Mouse (Mus musculus) forebrain, embryonic 16.5 days (tissue): ENCODE measurements around the gene Cdkn2d. TPM values are rescaled to one million over a fixed set of nuclear protein-coding genes. Genes with fewer than 3 reads are reported as not detected.

ENCODE experiments used
- ATAC-seq: fragments of 200-750 bp; cut with Nextera tagmentation; 2 replicates; pipeline ENCODE4 v1.8.0; 2017; ENCODE audit warnings: mild to moderate bottlenecking, moderate library complexity
- H3K27ac ChIP-seq: fragments of 300-500 bp; sonication (generic); 2 replicates; pipeline ENCODE4 v1.5.1; 2014; ENCODE audit warnings: low read length, control low read depth
- H3K27me3 ChIP-seq: fragments of 300-500 bp; sonication (generic); replicated peaks from 2 replicates; pipeline ENCODE4 v1.6.1; 2014; ENCODE audit warnings: low read length; ENCODE audit not compliant: control insufficient read depth, insufficient read depth
- H3K36me3 ChIP-seq: fragments of 300-500 bp; sonication (generic); 2 replicates; pipeline ENCODE4 v1.6.1; 2014; ENCODE audit not compliant: control insufficient read depth, insufficient read depth
- H3K4me1 ChIP-seq: fragments of 300-500 bp; sonication (generic); replicated peaks from 2 replicates; pipeline ENCODE4 v1.6.1; 2014; ENCODE audit warnings: low read length; ENCODE audit not compliant: control insufficient read depth, insufficient read depth
- H3K4me2 ChIP-seq: fragments of 300-500 bp; sonication (generic); 2 replicates; pipeline ENCODE4 v1.6.1; 2014; ENCODE audit warnings: mild to moderate bottlenecking, low read length, control low read depth
- H3K4me3 ChIP-seq: fragments of 300-500 bp; sonication (generic); replicated peaks from 2 replicates; pipeline ENCODE4 v1.5.1; 2014; ENCODE audit warnings: mild to moderate bottlenecking, low read length, control low read depth
- H3K9ac ChIP-seq: fragments of 300-500 bp; sonication (generic); replicated peaks from 2 replicates; pipeline ENCODE4 v1.6.1; 2014; ENCODE audit warnings: low read depth, low read length, control low read depth
- H3K9me3 ChIP-seq: fragments of 300-500 bp; sonication (generic); 2 replicates; pipeline ENCODE4 v1.6.1; 2016; ENCODE audit warnings: low read length; ENCODE audit not compliant: control insufficient read depth
- WGBS: fragments of 180-500 bp; shearing (Covaris S2); extraction: QIAGEN DNeasy Blood & Tissue Kit; methylation state at CpG from one replicate; pipeline ENCODE4 v1.1.7; 2014; 5-methylcytosine and 5-hydroxymethylcytosine counted together
- polyA plus RNA-seq: library from polyadenylated mRNA; unstranded; fragments of >200 nt; fragmentation: Nextera tagmentation; extraction: Ambion mirVana; gene quantifications from 2 replicates; pipeline ENCODE4 v1.2.1, GENCODE M21; 2015

Cdkn2d gene
- 85.1 and 97.7 TPM in 2 replicates for polyA plus RNA-seq

DNA sequence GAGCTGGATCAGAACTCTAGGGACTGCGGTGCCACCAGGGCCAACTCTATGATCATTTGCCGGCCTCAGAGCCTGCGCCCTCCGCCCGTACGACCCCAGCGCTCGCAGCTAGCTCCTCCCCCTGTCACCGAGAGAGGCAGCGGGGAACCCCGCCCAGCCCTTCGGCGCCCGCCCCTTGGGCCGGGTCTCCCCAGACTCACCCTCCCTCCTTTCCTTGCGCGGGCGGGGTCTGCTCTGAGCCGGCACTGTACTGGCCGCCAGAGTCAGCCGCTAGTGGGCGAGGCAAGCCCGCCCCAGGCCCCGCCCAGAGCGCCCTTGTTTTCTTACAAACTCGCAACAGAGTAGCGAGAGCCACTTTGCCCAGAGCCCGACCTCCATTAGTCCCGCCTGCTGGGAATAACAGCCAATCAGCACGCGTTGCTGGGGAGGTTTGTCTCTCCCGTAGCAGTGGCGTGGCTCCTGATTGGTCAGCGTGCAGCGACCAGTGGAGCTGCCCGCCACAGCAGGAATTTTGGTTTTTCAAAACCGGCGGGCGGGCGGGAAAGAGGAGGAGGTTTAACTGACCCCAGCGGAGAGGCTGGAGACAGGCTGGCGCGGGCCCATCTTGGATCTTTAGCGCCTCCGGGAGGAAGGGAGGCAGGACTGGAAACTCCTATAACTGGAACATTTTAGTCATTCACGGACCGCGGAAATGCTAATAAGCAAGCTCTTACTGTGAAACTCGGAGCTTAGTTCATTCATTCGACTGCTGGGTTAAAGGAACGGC, at the start of gene Cdkn2d:
Gene Cdkn2d (minus strand): TSS at position 386 of the 766 bp plus-strand sequence.
- Histone ChIP-seq H3K4me3 (peak within 1 kb of the TSS; percentile 80), H3K4me1 (peaks cover 30% of the 10 kb centered on the region), H3K27me3 (no peaks in the 10 kb centered on the region), H3K4me2 (peak within 1 kb of the TSS; percentile 66), H3K27ac (peak within 1 kb of the TSS; percentile 67), H3K36me3 (no peaks in the 10 kb centered on the region), H3K9me3 (no peaks in the 10 kb centered on the region), H3K9ac (peak within 1 kb of the TSS; percentile 65)
- WGBS, result under 1% methylated on average over 48 of the region's 51 CpGs
- peak; percentile 94 for ATAC-seq

DNA sequence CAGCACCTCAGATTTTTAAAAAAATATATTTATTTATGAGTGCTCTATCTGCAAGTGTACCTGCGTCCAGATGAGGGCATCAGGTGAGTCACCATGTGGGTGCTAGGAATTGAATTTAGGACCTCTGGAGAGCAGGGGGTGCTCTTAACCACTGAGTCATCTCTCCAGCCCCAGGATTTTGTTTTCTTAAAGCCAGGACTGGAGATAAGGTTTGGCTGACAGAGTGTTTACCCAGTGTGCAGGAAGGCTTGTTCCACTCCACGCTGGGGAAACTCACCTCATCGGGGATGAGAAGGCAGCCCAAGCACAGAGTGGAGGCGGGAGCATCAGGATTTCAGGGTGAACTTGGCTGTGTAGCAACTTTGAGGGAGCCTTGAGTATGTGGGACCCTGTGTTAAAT, 49.2 kb upstream of the Cdkn2d start:
- Histone ChIP-seq H3K27me3 (no peaks in the 10 kb centered on the region), H3K4me2 (no peak overlapping the region), H3K9ac (no peak overlapping the region), H3K36me3 (peaks cover 7% of the 10 kb centered on the region; the same call in 1 of the 2 replicates), H3K4me1 (no peaks in the 10 kb centered on the region), H3K9me3 (no peaks in the 10 kb centered on the region), H3K4me3 (no peak overlapping the region), H3K27ac (no peak overlapping the region)
- WGBS, result 91% methylated on average over 4 of the region's 4 CpGs
- ATAC-seq, result no peak

GRCm38 (mm10) chr9:21337652-21338051, 46.4 kb upstream of the Cdkn2d start:
- H3K4me2 ChIP-seq, result no peak overlapping the region
- no peak for ATAC-seq
- H3K4me3 ChIP-seq, result no peak overlapping the region
- no peak overlapping the region for H3K9ac ChIP-seq
- no peaks in the 10 kb centered on the region; the same call in 1 of the 2 replicates for H3K4me1 ChIP-seq
- H3K9me3 ChIP-seq, result no peaks in the 10 kb centered on the region
- H3K27ac ChIP-seq, result no peak overlapping the region
- WGBS, result 25% methylated on average over 20 of the region's 20 CpGs
- no peaks in the 10 kb centered on the region for H3K27me3 ChIP-seq
- peaks cover 3% of the 10 kb centered on the region; the same call in 1 of the 2 replicates for H3K36me3 ChIP-seq

DNA sequence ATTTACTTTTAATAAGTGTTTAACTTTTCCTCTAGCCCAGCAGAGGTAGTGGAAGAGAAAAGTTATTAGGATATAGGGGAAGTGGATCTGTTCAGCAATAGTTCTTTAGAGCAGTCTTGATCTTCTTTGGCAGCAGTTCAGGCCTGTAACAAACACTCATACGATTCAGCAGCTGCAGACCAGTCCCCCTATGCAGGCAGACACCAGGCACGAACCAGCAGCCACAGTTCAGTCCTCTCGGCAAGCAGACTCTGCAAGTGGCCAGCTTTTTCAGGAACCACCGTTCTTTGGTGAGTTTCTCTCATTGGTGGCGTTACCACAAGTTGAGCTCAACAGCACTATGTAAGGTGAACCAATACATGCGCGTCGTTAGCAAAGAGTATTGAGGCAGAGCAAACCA, 45.3 kb upstream of the Cdkn2d start:
- no peak for ATAC-seq
- 71% methylated on average over 8 of the region's 8 CpGs for WGBS

GRCm38 (mm10) chr9:21335391-21335790, 44.2 kb upstream of the Cdkn2d start:
- no peak for ATAC-seq
- no peaks in the 10 kb centered on the region for H3K36me3 ChIP-seq
- no peak overlapping the region for H3K9ac ChIP-seq
- no peaks in the 10 kb centered on the region for H3K27me3 ChIP-seq
- H3K4me2 ChIP-seq, result no peak overlapping the region
- H3K4me1 ChIP-seq, result no peaks in the 10 kb centered on the region; the same call in 1 of the 2 replicates
- H3K4me3 ChIP-seq, result no peak overlapping the region
- H3K27ac ChIP-seq, result no peak overlapping the region
- H3K9me3 ChIP-seq, result no peaks in the 10 kb centered on the region
- WGBS, result 93% methylated on average over 4 of the region's 4 CpGs

More for the DNA sequence above, 45.3 kb upstream of the Cdkn2d start:
- no peak overlapping the region for H3K4me2 ChIP-seq
- H3K4me1 ChIP-seq, result no peaks in the 10 kb centered on the region; the same call in 1 of the 2 replicates
- no peaks in the 10 kb centered on the region for H3K27me3 ChIP-seq
- H3K9ac ChIP-seq, result no peak overlapping the region
- H3K9me3 ChIP-seq, result no peaks in the 10 kb centered on the region
- H3K27ac ChIP-seq, result no peak overlapping the region
- H3K4me3 ChIP-seq, result no peak overlapping the region
- no peaks in the 10 kb centered on the region for H3K36me3 ChIP-seq

GRCm38 (mm10) chr9:21334747-21335146, 43.5 kb upstream of the Cdkn2d start:
- Histone ChIP-seq H3K4me2 (no peak overlapping the region), H3K36me3 (no peaks in the 10 kb centered on the region), H3K27me3 (no peaks in the 10 kb centered on the region), H3K4me1 (no peaks in the 10 kb centered on the region; the same call in 1 of the 2 replicates), H3K27ac (no peak overlapping the region), H3K9me3 (no peaks in the 10 kb centered on the region), H3K9ac (no peak overlapping the region), H3K4me3 (no peak overlapping the region)
- no peak for ATAC-seq

DNA sequence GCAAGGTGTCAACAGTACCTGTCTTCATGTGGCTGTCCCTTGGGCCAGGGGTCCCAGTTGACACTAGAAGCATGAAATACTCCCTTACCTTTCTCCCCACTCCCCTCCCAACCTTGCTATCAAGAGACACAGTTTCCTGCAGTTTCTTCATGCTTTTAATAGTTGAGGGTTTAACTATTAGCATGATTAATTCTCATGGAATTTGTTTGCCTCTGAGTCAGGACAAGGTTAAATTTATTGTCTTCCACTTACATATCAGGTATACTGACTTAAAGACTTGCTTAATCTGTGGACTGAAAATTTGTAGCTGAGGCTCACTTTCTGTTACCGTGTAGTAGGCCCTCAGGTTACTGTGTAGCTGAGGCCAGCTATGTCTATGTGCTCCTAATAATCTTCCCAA, 42.3 kb upstream of the Cdkn2d start:
- WGBS, result 95% methylated on average over 1 of the region's 1 CpGs

GRCm38 (mm10) chr9:21332161-21333061, 41.2 kb upstream of the Cdkn2d start:
- Histone ChIP-seq H3K4me3 (no peak overlapping the region), H3K27me3 (no peaks in the 10 kb centered on the region), H3K4me1 (no peaks in the 10 kb centered on the region; the same call in 1 of the 2 replicates), H3K9me3 (no peaks in the 10 kb centered on the region), H3K27ac (no peak overlapping the region), H3K4me2 (no peak overlapping the region), H3K9ac (no peak overlapping the region), H3K36me3 (no peaks in the 10 kb centered on the region)
- no peak for ATAC-seq
- 26% methylated on average over 9 of the region's 9 CpGs for WGBS

More for the DNA sequence above, 42.3 kb upstream of the Cdkn2d start:
- no peaks in the 10 kb centered on the region for H3K36me3 ChIP-seq
- no peak overlapping the region for H3K4me2 ChIP-seq
- H3K4me1 ChIP-seq, result no peaks in the 10 kb centered on the region; the same call in 1 of the 2 replicates
- H3K9me3 ChIP-seq, result no peaks in the 10 kb centered on the region
- ATAC-seq, result no peak
- no peak overlapping the region for H3K9ac ChIP-seq
- H3K27me3 ChIP-seq, result no peaks in the 10 kb centered on the region
- no peak overlapping the region for H3K4me3 ChIP-seq
- H3K27ac ChIP-seq, result no peak overlapping the region
